Mouse (Mus musculus): ENCODE results near the gene Fignl1. TPM values are rescaled to one million over a fixed set of nuclear protein-coding genes. Genes with fewer than 3 reads are reported as not detected.

The Fignl1 gene
- polyA plus RNA-seq, 1 experiment = 24.4 TPM

- Histone ChIP-seq H3K4me1 (ENCODE audit: control insufficient read depth, insufficient read depth, low read length) (no peaks in the 10 kb centered on the region), H3K27ac (ENCODE audit: insufficient read depth, low read length) (no peak overlapping the region), H3K4me3 (ENCODE audit: insufficient read depth, low read length) (no peak overlapping the region)
- TF ChIP-seq CTCF (IDR thresholded peaks at IDR 0.05; ENCODE audit: borderline replicate concordance, insufficient read depth, low read length) = no peak
- no peak for TF ChIP-seq POLR2A (IDR thresholded peaks at IDR 0.05; ENCODE audit: low read depth, low read length)
These were observed 50.6 kb downstream of the Fignl1 start for GRCm38 (mm10) chr11:11758121-11758520.

GRCm38 (mm10) chr11:11752859-11753258 lies 55.9 kb downstream of the Fignl1 start:
- H3K27ac ChIP-seq (ENCODE audit: insufficient read depth, low read length) = no peak overlapping the region
- TF ChIP-seq CTCF (IDR thresholded peaks at IDR 0.05; ENCODE audit: borderline replicate concordance, insufficient read depth, low read length) (no peak), POLR2A (IDR thresholded peaks at IDR 0.05; ENCODE audit: low read depth, low read length) (no peak)
- no peak overlapping the region for H3K4me3 ChIP-seq (ENCODE audit: insufficient read depth, low read length)
- H3K4me1 ChIP-seq (ENCODE audit: control insufficient read depth, insufficient read depth, low read length) = no peaks in the 10 kb centered on the region

GRCm38 (mm10) chr11:11751091-11751490 lies 57.7 kb downstream of the Fignl1 start:
- no peaks in the 10 kb centered on the region for H3K4me1 ChIP-seq (ENCODE audit: control insufficient read depth, insufficient read depth, low read length)
- TF ChIP-seq POLR2A (IDR thresholded peaks at IDR 0.05; ENCODE audit: low read depth, low read length) (no peak), CTCF (IDR thresholded peaks at IDR 0.05; ENCODE audit: borderline replicate concordance, insufficient read depth, low read length) (no peak)

GRCm38 (mm10) chr11:11744222-11744621 lies 64.5 kb downstream of the Fignl1 start:
- no peak for TF ChIP-seq CTCF (IDR thresholded peaks at IDR 0.05; ENCODE audit: borderline replicate concordance, insufficient read depth, low read length)
- no peak for TF ChIP-seq POLR2A (IDR thresholded peaks at IDR 0.05; ENCODE audit: low read depth, low read length)
- no peak overlapping the region for H3K4me3 ChIP-seq (ENCODE audit: insufficient read depth, low read length)

More at GRCm38 (mm10) chr11:11751091-11751490, 57.7 kb downstream of the Fignl1 start:
- Histone ChIP-seq H3K27ac (ENCODE audit: insufficient read depth, low read length) (no peak overlapping the region), H3K4me3 (ENCODE audit: insufficient read depth, low read length) (no peak overlapping the region)

GRCm38 (mm10) chr11:11742626-11743025 lies 66.1 kb downstream of the Fignl1 start:
- Histone ChIP-seq H3K4me3 (ENCODE audit: insufficient read depth, low read length) (no peak overlapping the region), H3K27ac (ENCODE audit: insufficient read depth, low read length) (no peak overlapping the region), H3K4me1 (ENCODE audit: control insufficient read depth, insufficient read depth, low read length) (no peaks in the 10 kb centered on the region)
- TF ChIP-seq CTCF (IDR thresholded peaks at IDR 0.05; ENCODE audit: borderline replicate concordance, insufficient read depth, low read length) = no peak
- no peak for TF ChIP-seq POLR2A (IDR thresholded peaks at IDR 0.05; ENCODE audit: low read depth, low read length)

More at GRCm38 (mm10) chr11:11744222-11744621, 64.5 kb downstream of the Fignl1 start:
- Histone ChIP-seq H3K4me1 (ENCODE audit: control insufficient read depth, insufficient read depth, low read length) (no peaks in the 10 kb centered on the region), H3K27ac (ENCODE audit: insufficient read depth, low read length) (no peak overlapping the region)

GRCm38 (mm10) chr11:11741574-11741973 lies 67.2 kb downstream of the Fignl1 start:
- H3K4me1 ChIP-seq (ENCODE audit: control insufficient read depth, insufficient read depth, low read length) = no peaks in the 10 kb centered on the region
- no peak for TF ChIP-seq POLR2A (IDR thresholded peaks at IDR 0.05; ENCODE audit: low read depth, low read length)
- TF ChIP-seq CTCF (IDR thresholded peaks at IDR 0.05; ENCODE audit: borderline replicate concordance, insufficient read depth, low read length) = no peak
- no peak overlapping the region for H3K4me3 ChIP-seq (ENCODE audit: insufficient read depth, low read length)
- H3K27ac ChIP-seq (ENCODE audit: insufficient read depth, low read length) = no peak overlapping the region

GRCm38 (mm10) chr11:11740603-11741002 lies 68.2 kb downstream of the Fignl1 start:
- H3K4me1 ChIP-seq (ENCODE audit: control insufficient read depth, insufficient read depth, low read length) = no peaks in the 10 kb centered on the region
- TF ChIP-seq CTCF (IDR thresholded peaks at IDR 0.05; ENCODE audit: borderline replicate concordance, insufficient read depth, low read length) (no peak), POLR2A (IDR thresholded peaks at IDR 0.05; ENCODE audit: low read depth, low read length) (no peak)

GRCm38 (mm10) chr11:11739054-11739453 lies 69.7 kb downstream of the Fignl1 start:
- no peaks in the 10 kb centered on the region for H3K4me1 ChIP-seq (ENCODE audit: control insufficient read depth, insufficient read depth, low read length)
- no peak overlapping the region for H3K4me3 ChIP-seq (ENCODE audit: insufficient read depth, low read length)
- no peak overlapping the region for H3K27ac ChIP-seq (ENCODE audit: insufficient read depth, low read length)
- TF ChIP-seq CTCF (IDR thresholded peaks at IDR 0.05; ENCODE audit: borderline replicate concordance, insufficient read depth, low read length) = no peak
- no peak for TF ChIP-seq POLR2A (IDR thresholded peaks at IDR 0.05; ENCODE audit: low read depth, low read length)

More at GRCm38 (mm10) chr11:11740603-11741002, 68.2 kb downstream of the Fignl1 start:
- Histone ChIP-seq H3K27ac (ENCODE audit: insufficient read depth, low read length) (no peak overlapping the region), H3K4me3 (ENCODE audit: insufficient read depth, low read length) (no peak overlapping the region)

- H3K4me3 ChIP-seq (ENCODE audit: insufficient read depth, low read length) = no peak overlapping the region
- no peak overlapping the region for H3K27ac ChIP-seq (ENCODE audit: insufficient read depth, low read length)
- TF ChIP-seq CTCF (IDR thresholded peaks at IDR 0.05; ENCODE audit: borderline replicate concordance, insufficient read depth, low read length) (no peak), POLR2A (IDR thresholded peaks at IDR 0.05; ENCODE audit: low read depth, low read length) (no peak)
- H3K4me1 ChIP-seq (ENCODE audit: control insufficient read depth, insufficient read depth, low read length) = no peaks in the 10 kb centered on the region
These were observed 71.2 kb downstream of the Fignl1 start for GRCm38 (mm10) chr11:11737562-11737961.

Other genes with a start within 250 kb of the Fignl1 start
- gene 4930512M02Rik, start 181.1 kb downstream of the Fignl1 start, polyA plus RNA-seq (2011; ENCODE audit: insufficient read length, low read depth, missing spikeins) = 0.70 TPM in 1 of 2 replicates, not detected in the other
- 0.10 and 0.21 TPM in 2 replicates for gene Ikzf1, start 124.0 kb downstream of the Fignl1 start, polyA plus RNA-seq (2011; ENCODE audit: insufficient read length, low read depth, missing spikeins)
- gene Ddc, start 89.2 kb upstream of the Fignl1 start, polyA plus RNA-seq (2011; ENCODE audit: insufficient read length, low read depth, missing spikeins) = 1.6 TPM in 2 replicates
- 618 and 784 TPM in 2 replicates for gene Grb10, start 229.7 kb upstream of the Fignl1 start, polyA plus RNA-seq (2011; ENCODE audit: insufficient read length, low read depth, missing spikeins)

All from embryonic fibroblast, embryonic 13.5 days (primary cell).